Mouse (Mus musculus): ENCODE measurements around the gene H2-Oa.

H2-Oa gene

GRCm38 (mm10) chr17:34101604-34102032 lies 9.5 kb downstream of the H2-Oa start:
- peak; percentile 85 for DNase-seq

- DNase-seq = no peak
Measured at GRCm38 (mm10) chr17:34102831-34103230, 10.7 kb downstream of the H2-Oa start.

GRCm38 (mm10) chr17:34104804-34105203 lies 12.7 kb downstream of the H2-Oa start:
- DNase-seq = no peak

- DNase-seq = no peak
Measured at GRCm38 (mm10) chr17:34106555-34106954, 14.4 kb downstream of the H2-Oa start.

- no peak for DNase-seq
Measured at GRCm38 (mm10) chr17:34107109-34107867, 15.1 kb downstream of the H2-Oa start.

- DNase-seq = no peak
Measured at GRCm38 (mm10) chr17:34108460-34108859, 16.3 kb downstream of the H2-Oa start.

- no peak for DNase-seq
Measured at GRCm38 (mm10) chr17:34109038-34109805, 17.1 kb downstream of the H2-Oa start.

- DNase-seq = no peak
Measured at GRCm38 (mm10) chr17:34109806-34110195, 17.7 kb downstream of the H2-Oa start.

- no peak for DNase-seq
Measured at GRCm38 (mm10) chr17:34110309-34110708, 18.2 kb downstream of the H2-Oa start.

GRCm38 (mm10) chr17:34114114-34114513 lies 22.0 kb downstream of the H2-Oa start:
- no peak for DNase-seq

- DNase-seq = no peak
Measured at GRCm38 (mm10) chr17:34116736-34117370, 24.7 kb downstream of the H2-Oa start.

GRCm38 (mm10) chr17:34117421-34118112 lies 25.4 kb downstream of the H2-Oa start:
- no peak for DNase-seq

GRCm38 (mm10) chr17:34118113-34118872 lies 26.2 kb downstream of the H2-Oa start:
- DNase-seq = peak; percentile 43

- DNase-seq = no peak
Measured at GRCm38 (mm10) chr17:34118873-34119248, 26.7 kb downstream of the H2-Oa start.

GRCm38 (mm10) chr17:34119249-34120179 lies 27.4 kb downstream of the H2-Oa start, which contains the start of gene H2-DMa:
TSS of gene H2-DMa (plus strand) at chr17:34119541.
- peak; percentile 99 for DNase-seq

GRCm38 (mm10) chr17:34120180-34120723 lies 28.1 kb downstream of the H2-Oa start:
- peak; percentile 85 for DNase-seq

GRCm38 (mm10) chr17:34120814-34121171 lies 28.7 kb downstream of the H2-Oa start:
- DNase-seq = peak; percentile 89

- peak; percentile 92 for DNase-seq
Measured at GRCm38 (mm10) chr17:34121172-34121878, 29.2 kb downstream of the H2-Oa start.

GRCm38 (mm10) chr17:34121879-34122187 lies 29.7 kb downstream of the H2-Oa start:
- DNase-seq = peak; percentile 86
